Mouse (Mus musculus) heart, adult 2 months (tissue): ENCODE results near the gene Nos1.

ENCODE experiments used
- CTCF ChIP-seq: fragments of 200-600 bp; IDR thresholded peaks from 2 replicates; pipeline ENCODE4 v1.8.1; 2022; ENCODE audit warnings: antibody characterized with exemption, mild to moderate bottlenecking, moderate library complexity
- EP300 ChIP-seq: fragments of 200-500 bp; IDR thresholded peaks from 2 replicates; pipeline ENCODE4 v1.6.1; 2011; ENCODE audit warnings: low read depth, low read length, control low read depth; ENCODE audit not compliant: insufficient read depth
- POLR2A ChIP-seq: fragments of 200-500 bp; IDR thresholded peaks from 2 replicates; pipeline ENCODE4 v1.6.1; 2011; ENCODE audit warnings: mild to moderate bottlenecking, low read depth, low read length, control low read depth; ENCODE audit not compliant: insufficient read depth

GRCm38 (mm10) chr5:117800849-117801248 lies 20.0 kb downstream of the Nos1 start:
- TF ChIP-seq CTCF (no peak), EP300 (no peak), POLR2A (no peak)
